Mouse (Mus musculus) large intestine, adult 2 months (tissue): ENCODE data around the gene Adipor1. TPM values are rescaled to one million over a fixed set of nuclear protein-coding genes. Genes with fewer than 3 reads are reported as not detected.
A peak's percentile ranks its signal among the peaks of the same experiment; 100 is the strongest.

Experiments
- DNase-seq: peaks from one replicate; pipeline ENCODE4 v3.0.0-alpha.2; 2012; ENCODE audit warnings: low read depth, low spot score
- WGBS: fragments of 180-500 bp; shearing (Covaris S2); methylation state at CpG from one replicate; pipeline ENCODE4 v1.1.7; 2018; 5-methylcytosine and 5-hydroxymethylcytosine counted together
- polyA plus RNA-seq: library from polyadenylated mRNA; depleted of rRNA; stranded (reverse); fragments of >200 nt; gene quantifications from 2 replicates; pipeline ENCODE4 v1.2.3, GENCODE M21; 2012; rRNA removed

The Adipor1 gene
- 91.1 and 107 TPM in 2 replicates for polyA plus RNA-seq

DNA sequence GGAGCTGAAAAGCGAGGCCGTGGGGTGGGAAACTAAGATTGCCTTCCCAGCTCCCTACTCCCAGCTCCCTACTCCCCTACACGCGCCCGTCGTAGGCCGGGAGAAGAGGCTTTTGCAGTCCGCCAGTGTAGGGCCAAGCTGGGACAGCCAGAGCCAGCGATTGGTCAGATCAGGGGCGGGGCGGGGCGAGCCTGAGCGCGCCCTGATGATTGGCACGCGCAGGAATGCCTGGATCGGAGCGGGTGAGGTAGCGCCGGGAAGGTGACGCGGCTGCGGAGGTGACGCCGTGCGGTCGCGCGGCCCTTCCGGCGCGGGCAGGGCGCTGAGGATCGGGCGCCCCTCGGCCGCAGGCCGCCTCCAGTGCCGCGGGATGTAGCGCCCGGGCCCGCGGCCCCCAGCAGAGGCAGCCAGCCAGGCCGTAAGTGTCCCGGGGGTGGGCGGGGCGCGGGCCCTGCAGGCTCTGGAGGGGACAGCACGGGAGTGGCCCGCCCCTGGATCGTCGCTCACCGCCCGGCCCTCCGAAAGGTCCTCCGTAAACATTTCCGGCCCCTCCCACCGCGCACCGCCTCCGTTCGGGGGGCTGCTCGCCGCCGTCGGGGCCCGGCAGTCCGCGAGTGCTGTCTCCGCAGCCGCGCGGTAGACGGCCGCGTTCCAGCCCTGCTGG lies at the start of gene Adipor1:
Gene Adipor1 (plus strand): TSS at position 211 of the 664 bp plus-strand sequence.
- DNase-seq, result peak; percentile 88
- under 1% methylated on average over 77 of the region's 77 CpGs for WGBS

- DNase-seq, result no peak
- WGBS, result 45% methylated on average over 5 of the region's 5 CpGs
Measured at GRCm38 (mm10) chr1:134365491-134365890, 49.7 kb upstream of the Adipor1 start.

GRCm38 (mm10) chr1:134368777-134369337 lies 46.3 kb upstream of the Adipor1 start:
- 50% methylated on average over 9 of the region's 9 CpGs for WGBS
- no peak for DNase-seq

DNA sequence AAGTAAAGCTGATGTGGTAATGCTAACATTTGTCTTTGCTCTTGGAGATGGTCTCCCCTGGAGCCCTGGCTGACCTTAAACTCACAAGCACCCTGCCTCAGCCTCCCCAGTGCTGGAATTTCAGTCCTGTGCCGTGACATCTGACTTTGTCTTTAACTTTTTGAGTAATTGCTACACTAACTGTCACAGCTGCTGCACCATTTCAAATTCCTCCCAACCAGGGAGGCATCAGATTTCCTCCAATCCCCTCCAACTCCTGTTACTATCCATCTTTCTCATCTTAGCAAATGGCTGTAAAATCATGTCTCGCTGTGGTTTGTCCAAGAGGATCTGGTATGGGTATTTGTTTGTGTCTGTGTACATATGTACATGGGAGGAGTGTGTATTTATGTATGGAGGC lies 41.1 kb upstream of the Adipor1 start:
- no peak for DNase-seq
- WGBS, result 70% methylated on average over 2 of the region's 2 CpGs

DNA sequence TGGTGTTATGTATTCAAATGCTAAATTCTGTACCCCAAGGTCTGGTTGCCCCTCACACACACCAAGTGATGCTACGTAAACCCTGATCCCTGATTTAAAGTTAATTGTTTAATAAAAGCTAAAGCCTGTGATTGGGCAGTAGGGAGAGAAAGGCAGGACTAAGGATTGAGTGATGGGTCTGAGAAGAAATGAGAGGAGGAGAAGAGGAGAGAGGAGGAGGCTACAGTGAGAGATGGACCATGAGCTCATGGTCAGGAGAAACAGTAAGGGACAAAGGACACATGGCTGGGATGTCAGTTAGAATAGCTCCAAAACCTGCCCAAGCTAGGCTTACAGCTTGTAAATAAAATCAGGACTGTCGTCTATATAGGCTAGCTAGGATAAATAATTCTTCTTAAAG lies 34.1 kb upstream of the Adipor1 start:
- no peak for DNase-seq
- 65% methylated on average over 2 of the region's 2 CpGs for WGBS

DNA sequence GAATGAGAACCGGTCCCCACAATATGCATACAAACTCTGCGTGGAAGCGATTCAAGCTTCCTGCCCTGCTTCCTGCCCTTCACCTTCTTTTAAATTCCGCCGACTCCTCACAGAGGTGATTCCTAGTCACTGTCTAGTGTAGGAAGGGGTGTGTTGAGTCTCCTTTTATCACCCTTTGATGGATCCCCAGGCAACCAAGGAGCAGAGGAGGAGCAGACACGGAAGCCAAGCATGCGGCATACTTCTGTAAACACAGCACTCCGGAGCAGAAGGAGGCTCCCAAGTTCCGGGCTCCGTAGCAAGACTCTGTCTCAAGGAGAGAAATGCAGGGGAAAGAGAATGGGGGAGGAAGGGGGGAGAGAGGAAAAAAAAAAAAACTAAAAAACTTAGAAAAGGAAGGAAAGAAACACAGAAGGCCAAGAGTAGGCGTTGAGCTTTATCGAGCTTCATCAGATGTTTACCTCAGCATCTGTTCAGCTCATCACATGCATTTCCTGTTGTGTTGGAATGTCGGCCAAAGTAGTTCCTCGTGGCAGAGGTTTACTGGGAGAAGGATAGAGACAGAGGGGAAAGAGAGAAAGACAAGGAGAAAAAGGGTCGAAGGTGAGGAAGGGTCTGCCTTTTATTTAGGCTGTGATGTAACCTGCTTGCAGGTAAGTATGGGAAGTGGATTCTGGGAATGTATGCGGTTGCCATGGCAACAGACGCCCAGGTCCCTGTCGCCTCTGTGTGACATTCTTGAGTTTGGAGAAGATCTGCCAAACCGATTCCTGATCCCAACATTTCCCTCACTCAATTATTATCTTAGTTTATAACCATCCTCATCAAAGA lies 33.2 kb upstream of the Adipor1 start:
- WGBS, result 2% methylated on average over 19 of the region's 19 CpGs

DNA sequence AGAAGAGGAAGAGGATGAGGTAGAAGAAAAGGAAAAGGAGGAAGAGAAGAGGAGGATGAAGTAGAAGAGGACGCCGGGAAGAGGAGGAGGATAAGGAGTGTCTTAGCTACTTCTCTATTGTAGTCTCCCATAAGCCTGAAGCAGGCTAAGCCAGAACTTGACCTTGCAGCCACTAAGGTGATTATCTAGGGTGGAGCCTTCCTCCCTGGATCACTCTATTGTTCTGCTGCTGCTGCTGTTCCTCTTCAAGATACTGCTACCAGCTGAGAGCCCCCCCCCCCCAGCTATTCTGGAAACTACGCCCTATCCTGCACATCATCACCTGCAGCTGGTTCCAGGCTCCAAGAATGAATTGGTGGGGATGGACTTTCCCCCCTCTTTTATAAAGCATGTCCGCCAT lies 30.6 kb upstream of the Adipor1 start:
- 75% methylated on average over 4 of the region's 4 CpGs for WGBS
- no peak for DNase-seq

More for the DNA sequence above, 33.2 kb upstream of the Adipor1 start:
- no peak for DNase-seq

GRCm38 (mm10) chr1:134385176-134385575 lies 30.0 kb upstream of the Adipor1 start:
- DNase-seq, result no peak

DNA sequence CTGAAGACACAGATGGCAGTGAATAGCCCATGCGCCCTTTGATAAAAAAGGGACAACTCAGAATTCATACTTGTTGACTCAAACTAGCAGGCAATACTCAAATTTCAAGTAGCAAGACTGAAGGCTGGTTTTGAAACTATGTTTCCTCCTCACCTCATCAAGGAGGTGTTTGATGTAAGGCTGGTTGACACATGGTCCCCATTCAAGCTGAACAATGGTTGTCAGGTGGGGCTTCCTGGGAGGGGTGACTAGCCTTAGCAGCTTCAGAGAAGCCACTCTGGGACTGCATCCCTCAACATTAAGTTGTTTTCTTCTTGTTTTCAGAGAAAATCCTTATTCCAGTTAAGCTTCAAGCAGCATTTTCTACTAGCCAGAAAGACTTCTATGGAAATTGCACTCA lies 29.5 kb upstream of the Adipor1 start, which contains the start of gene 4933406M09Rik:
Gene 4933406M09Rik (plus strand): TSS at position 275 of the 400 bp plus-strand sequence.
- no peak for DNase-seq
- WGBS, result 95% methylated on average over 1 of the region's 1 CpGs

DNA sequence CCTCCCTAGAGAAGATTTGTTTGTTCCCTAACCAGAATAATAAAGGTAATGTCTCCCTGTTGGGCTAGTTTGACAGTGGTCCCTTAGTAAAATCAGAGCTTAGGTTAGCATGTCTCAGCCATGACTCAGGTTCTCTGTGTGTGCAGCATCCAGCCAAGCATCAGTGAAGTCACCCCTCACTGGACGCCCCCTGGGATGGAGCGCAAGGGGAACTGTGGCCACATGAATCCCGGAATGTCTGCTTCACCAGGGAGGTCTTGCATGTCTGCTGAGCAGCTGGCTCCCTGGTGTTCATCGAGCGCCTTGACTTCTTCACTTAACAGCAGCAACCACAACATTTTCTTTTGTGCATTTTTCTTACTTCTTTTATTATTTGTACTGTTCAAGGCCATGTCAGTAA lies 21.4 kb upstream of the Adipor1 start:
- no peak for DNase-seq
- 58% methylated on average over 5 of the region's 5 CpGs for WGBS

- DNase-seq, result no peak
- 90% methylated on average over 12 of the region's 12 CpGs for WGBS
Measured at GRCm38 (mm10) chr1:134398210-134398609, 17.0 kb upstream of the Adipor1 start.

DNA sequence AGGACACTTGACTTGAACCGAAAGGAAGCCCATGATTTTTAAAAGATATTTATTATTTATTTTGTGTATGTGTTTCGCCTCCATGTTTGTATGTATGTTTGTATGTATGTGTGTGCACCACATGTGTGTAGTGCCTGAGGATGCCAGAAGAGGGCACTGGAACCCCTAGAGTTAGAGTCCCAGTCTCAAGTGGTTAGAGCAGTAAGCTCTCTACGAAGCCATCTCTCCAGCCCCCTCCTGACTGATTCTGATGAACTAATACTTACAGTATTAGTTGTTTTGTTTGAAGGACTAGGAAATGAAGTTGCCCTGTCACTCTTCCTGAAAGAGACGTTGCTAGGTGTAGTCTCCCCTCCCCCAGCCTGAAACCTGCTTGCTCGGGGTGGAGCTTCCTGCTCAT lies 15.4 kb upstream of the Adipor1 start:
- WGBS, result 64% methylated on average over 5 of the region's 5 CpGs
- no peak for DNase-seq

DNA sequence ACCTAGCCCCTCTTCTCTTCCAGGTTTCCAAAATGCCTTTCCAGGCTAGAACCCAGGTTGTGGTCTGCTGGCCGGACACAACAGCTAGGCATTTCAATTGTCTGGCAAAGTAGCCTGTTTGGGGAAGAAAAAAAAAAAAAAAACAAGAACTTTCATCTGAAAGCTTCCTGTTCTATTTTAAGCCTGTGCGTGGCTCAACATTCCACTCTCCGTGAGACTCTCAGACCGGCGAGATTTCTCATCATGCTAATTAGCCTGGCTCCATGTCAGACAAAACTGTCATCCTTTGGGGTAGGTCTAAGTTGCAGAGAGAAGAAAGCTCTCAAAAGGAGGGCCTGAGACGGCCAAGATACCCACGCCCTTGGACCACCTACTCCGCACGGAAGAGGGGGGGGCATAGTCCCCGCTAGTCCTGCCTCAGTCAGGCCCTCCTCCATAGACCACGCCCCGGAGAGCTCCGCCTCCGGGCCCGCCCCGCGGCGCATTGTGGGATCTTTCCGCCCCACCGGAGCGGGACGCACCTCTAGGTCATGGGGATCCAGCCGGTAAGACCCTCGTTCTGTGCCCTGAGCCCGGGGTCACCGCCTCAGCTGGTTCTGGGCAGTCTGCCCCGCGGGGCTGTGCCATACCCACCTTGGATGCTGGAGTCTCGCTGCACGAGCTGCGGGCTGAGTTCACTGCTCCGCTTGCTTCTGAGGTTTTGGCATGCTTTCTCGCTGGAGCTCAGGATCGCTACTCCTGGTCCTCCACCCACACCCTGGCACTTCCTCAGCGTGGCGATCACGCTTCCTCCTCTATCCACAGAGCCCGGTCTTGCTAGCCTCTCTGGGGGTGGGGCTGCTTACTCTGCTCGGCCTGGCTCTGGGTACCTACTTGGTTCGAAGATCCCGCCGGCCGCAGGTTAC lies 9.4 kb upstream of the Adipor1 start, which contains the start of gene Cyb5r1:
Gene Cyb5r1 (plus strand): TSS at position 51 of the 905 bp plus-strand sequence.
- under 1% methylated on average over 43 of the region's 43 CpGs for WGBS
- DNase-seq, result no peak

DNA sequence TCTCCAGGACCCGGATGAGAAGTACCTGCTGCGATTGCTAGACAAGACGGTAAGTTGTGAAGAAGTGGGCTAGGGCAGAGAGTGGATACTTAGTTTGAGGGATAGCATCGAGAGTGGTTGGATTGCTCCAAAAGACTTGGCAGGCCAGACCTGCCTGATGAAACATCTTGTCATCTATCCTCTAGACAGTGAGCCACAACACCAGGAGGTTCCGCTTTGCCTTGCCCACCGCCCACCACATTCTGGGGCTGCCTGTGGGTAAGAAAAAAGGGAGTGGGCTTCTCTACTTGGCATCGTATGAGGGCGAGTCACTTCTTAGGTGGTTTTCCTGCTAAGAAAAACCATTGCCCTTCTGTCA lies 8.8 kb upstream of the Adipor1 start:
- WGBS, result 20% methylated on average over 8 of the region's 8 CpGs

DNA sequence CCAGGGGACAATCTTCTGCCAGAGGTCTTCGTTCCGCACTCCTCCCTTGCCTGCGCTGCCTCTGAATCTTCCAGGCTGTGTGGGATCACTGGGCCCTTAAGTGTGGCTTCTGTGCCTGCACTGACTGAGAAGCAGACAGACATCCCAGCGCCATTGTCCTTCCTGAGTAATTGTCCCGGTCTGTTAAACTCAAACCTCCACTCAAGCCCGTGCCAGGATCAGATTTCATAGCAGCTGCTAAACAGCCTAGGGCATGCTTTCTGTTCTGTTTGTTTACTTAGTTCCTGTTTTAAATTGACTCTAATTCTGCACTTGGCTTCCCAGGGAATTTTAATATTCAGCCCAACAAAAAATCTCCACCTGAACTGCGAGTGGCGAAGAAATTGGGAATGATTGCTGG lies 7.1 kb upstream of the Adipor1 start:
- 82% methylated on average over 8 of the region's 8 CpGs for WGBS
- DNase-seq, result no peak

More for the DNA sequence above, 8.8 kb upstream of the Adipor1 start:
- DNase-seq, result no peak

- WGBS, result 91% methylated on average over 9 of the region's 9 CpGs
- DNase-seq, result no peak
Measured at GRCm38 (mm10) chr1:134411706-134412629, 3.2 kb upstream of the Adipor1 start.

- 23% methylated on average over 2 of the region's 2 CpGs for WGBS
- DNase-seq, result no peak
Measured at GRCm38 (mm10) chr1:134414038-134414437, 1.1 kb upstream of the Adipor1 start.

GRCm38 (mm10) chr1:134414501-134415167 lies 544 bp upstream of the Adipor1 start:
- 9% methylated on average over 11 of the region's 11 CpGs for WGBS
- no peak for DNase-seq
